ENCODE assay signal across 36 mouse cellular contexts in genomic region chr9:54279046-54279589, GRCm38 (mm10). TPM values are rescaled to one million over a fixed set of nuclear protein-coding genes. Genes with fewer than 3 reads are reported as not detected.
"Had no signal": no experiment of that assay in that cellular context is flagged by ENCODE, and none has a peak within 500 bp of the region (broad histone marks: within the 10 kb centered on the region; RNA-seq: fewer than 3 reads in every experiment).

No protein-coding gene starts in this region.

- H3K4me3 ChIP-seq: heart, embryonic 13.5 days; heart, embryonic 15.5 days; hindbrain, embryonic 13.5 days; hindbrain, embryonic 15.5 days; kidney, embryonic 15.5 days; layer of hippocampus, adult 2 months; limb, embryonic 13.5 days; limb, embryonic 15.5 days; liver, embryonic 12.5 days had no signal

- H3K27me3 ChIP-seq: hindbrain, embryonic 13.5 days; hindbrain, embryonic 15.5 days; kidney, embryonic 15.5 days; limb, embryonic 15.5 days had no signal

- H3K9ac ChIP-seq: heart, embryonic 13.5 days; heart, embryonic 15.5 days; hindbrain, embryonic 13.5 days; hindbrain, embryonic 15.5 days; kidney, embryonic 15.5 days; limb, embryonic 13.5 days; limb, embryonic 15.5 days; liver, embryonic 12.5 days; liver, embryonic 14.5 days had no signal

- H3K27ac ChIP-seq: heart, embryonic 13.5 days; heart, embryonic 15.5 days; hindbrain, embryonic 13.5 days; hindbrain, embryonic 15.5 days; hindbrain, postnatal 0 days; kidney, embryonic 15.5 days; kidney, postnatal 0 days; layer of hippocampus, adult 2 months; limb, embryonic 13.5 days; limb, embryonic 15.5 days; liver, embryonic 12.5 days; liver, embryonic 14.5 days had no signal

- DNase-seq: gastrocnemius, postnatal 14 days; gastrocnemius, postnatal 36 days; heart, adult 18-20 months; heart, postnatal 14 days; heart, postnatal 36 days; kidney, adult 11 months; kidney, adult 2 months; kidney, adult 9 months; kidney, postnatal 14 days; kidney, postnatal 36 days; left cerebral cortex, postnatal 4 days had no signal

- H3K4me1 ChIP-seq: heart, embryonic 13.5 days; heart, embryonic 15.5 days; hindbrain, embryonic 13.5 days; hindbrain, embryonic 15.5 days; limb, embryonic 13.5 days; limb, embryonic 15.5 days; liver, embryonic 12.5 days had no signal

- H3K36me3 ChIP-seq: heart, embryonic 13.5 days; heart, embryonic 15.5 days; hindbrain, embryonic 13.5 days; hindbrain, embryonic 15.5 days; kidney, embryonic 15.5 days; limb, embryonic 13.5 days; limb, embryonic 15.5 days; liver, embryonic 12.5 days had no signal

RNA-seq across cellular contexts. Expression of gene Gldn, which starts 7.2 kb away (rescaled TPM):
- total RNA-seq: hematopoietic stem cell, adult 5-6 weeks; liver, adult 2 months had no signal
- polyA plus RNA-seq: heart, embryonic 11.5 days; heart, embryonic 13.5 days; heart, embryonic 15.5 days; heart, postnatal 0 days; intestine, embryonic 14.5 days; intestine, embryonic 16.5 days; liver, adult 2 months; liver, embryonic 14.5 days; liver, embryonic 16.5 days had no signal

RNA-seq across cellular contexts. Expression of gene Cyp19a1, which starts 11.2 kb away (rescaled TPM):
- total RNA-seq: gastrocnemius, adult 18-20 months; gastrocnemius, adult 8-10 months; gastrocnemius, postnatal 14 days; gastrocnemius, postnatal 36 days; heart, adult 18-20 months; heart, postnatal 14 days; heart, postnatal 36 days; hematopoietic stem cell, adult 5-6 weeks; hindbrain, postnatal 0 days; liver, adult 2 months had no signal
- polyA plus RNA-seq: gonadal fat pad, adult 2 months; heart, embryonic 11.5 days; heart, embryonic 13.5 days; heart, embryonic 15.5 days; heart, postnatal 0 days; hindbrain, embryonic 11.5 days; hindbrain, embryonic 13.5 days; hindbrain, postnatal 0 days; intestine, embryonic 14.5 days; intestine, embryonic 16.5 days; kidney, adult 2 months; kidney, embryonic 15.5 days; kidney, postnatal 0 days; large intestine, adult 2 months; limb, embryonic 11.5 days; limb, embryonic 13.5 days; limb, embryonic 15.5 days; liver, adult 2 months; liver, embryonic 12.5 days; liver, embryonic 14.5 days; liver, embryonic 16.5 days had no signal
